Mouse (Mus musculus): ENCODE measurements around the gene 4930486L24Rik. TPM values are rescaled to one million over a fixed set of nuclear protein-coding genes. Genes with fewer than 3 reads are reported as not detected.

Gene 4930486L24Rik
- total and polyA plus RNA-seq, 3 experiments = not detected

DNA sequence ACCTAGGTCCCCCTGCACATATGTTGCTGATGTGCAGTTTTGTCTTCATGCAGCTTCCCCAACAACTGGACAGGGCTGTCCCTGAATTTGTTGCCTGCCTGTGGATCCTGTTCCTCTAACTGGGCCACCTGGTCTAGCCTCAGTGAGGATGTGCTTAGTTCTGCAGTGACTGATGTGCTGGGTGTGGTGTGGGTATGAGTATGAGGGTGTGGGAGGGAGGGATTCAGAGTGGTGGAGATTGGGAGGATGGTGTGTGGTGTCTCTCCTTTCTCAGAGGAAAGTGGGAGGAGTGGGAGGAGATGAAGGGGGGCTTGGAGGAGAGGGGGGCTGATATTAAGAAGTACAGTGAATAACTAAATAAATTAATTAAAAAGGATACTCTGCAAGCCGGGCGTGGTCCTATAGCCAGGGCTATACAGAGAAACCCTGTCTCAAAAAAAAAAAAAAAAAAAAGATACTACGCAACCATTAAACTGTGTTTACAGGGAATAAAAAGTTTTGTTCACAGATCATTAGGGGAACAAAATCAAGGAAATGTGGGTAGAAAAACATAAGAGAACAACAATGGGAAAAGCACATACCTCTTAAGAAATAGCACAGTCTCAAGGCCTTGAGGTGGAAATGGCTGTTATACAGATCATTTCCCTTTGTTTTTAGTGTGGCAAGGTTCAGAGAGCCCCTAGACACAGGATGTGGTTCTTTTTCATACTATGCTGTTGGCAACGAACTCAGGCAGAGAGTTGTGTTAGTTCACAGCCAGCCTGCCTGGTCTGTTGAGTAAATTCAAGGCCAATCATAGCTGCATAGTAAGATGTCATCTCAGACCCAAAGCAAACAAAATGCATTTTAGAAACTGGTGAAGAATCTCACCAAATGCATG, 15.8 kb downstream of the 4930486L24Rik start:
- no peaks in the 10 kb centered on the region for H3K36me3 ChIP-seq (replicated peaks)
- ATAC-seq (ENCODE audit: extremely low read depth, insufficient number of reproducible peaks, low FRiP score, poor library complexity, severe bottlenecking) = no peak
- no peak overlapping the region for H3K4me3 ChIP-seq (ENCODE audit: low read depth, low read length)
- no peak for DNase-seq (ENCODE audit: low spot score)
- TF ChIP-seq TAL1 (conservative IDR thresholded peaks at IDR 0.05; ENCODE audit: low read depth, low read length) = no peak
- no peak for TF ChIP-seq GATA1 (IDR thresholded peaks at IDR 0.05; ENCODE audit: borderline replicate concordance, low read length)
- no peak for TF ChIP-seq POLR2AphosphoS5 (IDR thresholded peaks at IDR 0.05; ENCODE audit: insufficient replicate concordance, low read depth, low read length)
- no peak for TF ChIP-seq GATA2 (IDR thresholded peaks at IDR 0.05; ENCODE audit: borderline replicate concordance, low read depth, low read length)
- TF ChIP-seq CTCF (IDR thresholded peaks at IDR 0.05; ENCODE audit: low read depth, low read length) = no peak
- peaks cover 12% of the 10 kb centered on the region for H3K9me3 ChIP-seq (replicated peaks)
- H3K27me3 ChIP-seq (ENCODE audit: insufficient read depth, low read length) = no peaks in the 10 kb centered on the region
- H3K4me1 ChIP-seq (ENCODE audit: insufficient read depth, low read depth, low read length) = no peaks in the 10 kb centered on the region

DNA sequence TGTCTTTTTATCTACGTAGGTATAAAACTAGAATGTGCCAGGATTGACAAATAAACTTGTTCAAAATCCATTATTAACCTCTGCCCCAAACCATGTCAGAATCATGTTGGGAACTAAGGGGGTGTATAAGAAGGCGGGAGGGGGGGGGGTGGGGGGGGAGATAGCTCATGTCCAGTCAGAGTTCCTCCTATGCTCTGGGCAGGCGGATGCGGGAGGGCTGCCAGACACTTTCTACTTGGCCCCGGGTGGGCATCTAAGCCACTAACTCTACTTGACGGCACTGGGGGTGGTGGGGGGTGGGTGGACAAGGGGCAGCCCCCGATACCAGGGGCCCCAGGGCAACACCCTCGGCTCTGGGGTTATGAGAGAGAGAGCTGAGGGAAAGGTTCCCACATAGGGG, 21.1 kb downstream of the 4930486L24Rik start:
- DNase-seq (ENCODE audit: low spot score) = no peak
- no peak for TF ChIP-seq CTCF (IDR thresholded peaks at IDR 0.05; ENCODE audit: low read depth, low read length)
- TF ChIP-seq TAL1 (conservative IDR thresholded peaks at IDR 0.05; ENCODE audit: low read depth, low read length) = no peak
- no peak for TF ChIP-seq POLR2AphosphoS5 (IDR thresholded peaks at IDR 0.05; ENCODE audit: insufficient replicate concordance, low read depth, low read length)
- TF ChIP-seq GATA1 (IDR thresholded peaks at IDR 0.05; ENCODE audit: borderline replicate concordance, low read length) = no peak
- TF ChIP-seq GATA2 (IDR thresholded peaks at IDR 0.05; ENCODE audit: borderline replicate concordance, low read depth, low read length) = no peak
- H3K4me1 ChIP-seq (ENCODE audit: insufficient read depth, low read depth, low read length) = no peaks in the 10 kb centered on the region
- peaks cover 17% of the 10 kb centered on the region for H3K9me3 ChIP-seq (replicated peaks)
- ATAC-seq (ENCODE audit: extremely low read depth, insufficient number of reproducible peaks, low FRiP score, poor library complexity, severe bottlenecking) = no peak
- H3K27me3 ChIP-seq (ENCODE audit: insufficient read depth, low read length) = no peaks in the 10 kb centered on the region
- H3K36me3 ChIP-seq (replicated peaks) = no peaks in the 10 kb centered on the region
- no peak overlapping the region for H3K4me3 ChIP-seq (ENCODE audit: low read depth, low read length)

DNA sequence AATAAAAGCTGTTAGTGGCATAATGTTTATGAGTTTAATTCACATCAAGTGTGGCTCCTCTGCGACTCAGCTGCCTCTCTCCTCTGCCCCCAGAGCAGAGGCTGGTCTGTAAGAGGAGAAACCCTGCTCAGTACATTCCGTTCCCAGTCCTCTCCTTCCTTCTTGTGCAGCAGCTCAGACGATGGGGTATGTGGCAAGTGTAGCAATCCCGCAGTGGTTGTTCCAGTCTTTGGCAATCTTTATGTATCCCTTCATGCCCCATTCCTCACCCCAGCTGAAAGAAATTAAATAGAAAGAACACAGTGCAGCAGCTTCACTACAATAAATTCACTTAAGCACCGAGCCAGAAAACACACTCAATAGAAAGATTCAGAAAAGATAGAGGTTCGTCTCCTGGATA, 21.6 kb downstream of the 4930486L24Rik start:
- TF ChIP-seq GATA1 (IDR thresholded peaks at IDR 0.05; ENCODE audit: borderline replicate concordance, low read length) (no peak), POLR2AphosphoS5 (IDR thresholded peaks at IDR 0.05; ENCODE audit: insufficient replicate concordance, low read depth, low read length) (no peak), GATA2 (IDR thresholded peaks at IDR 0.05; ENCODE audit: borderline replicate concordance, low read depth, low read length) (no peak), TAL1 (conservative IDR thresholded peaks at IDR 0.05; ENCODE audit: low read depth, low read length) (no peak), CTCF (IDR thresholded peaks at IDR 0.05; ENCODE audit: low read depth, low read length) (no peak)
- Histone ChIP-seq H3K27me3 (ENCODE audit: insufficient read depth, low read length) (no peaks in the 10 kb centered on the region), H3K4me3 (ENCODE audit: low read depth, low read length) (no peak overlapping the region), H3K36me3 (replicated peaks) (no peaks in the 10 kb centered on the region), H3K4me1 (ENCODE audit: insufficient read depth, low read depth, low read length) (no peaks in the 10 kb centered on the region), H3K9me3 (replicated peaks) (peaks cover 13% of the 10 kb centered on the region)
- ATAC-seq (ENCODE audit: extremely low read depth, insufficient number of reproducible peaks, low FRiP score, poor library complexity, severe bottlenecking) = no peak
- no peak for DNase-seq (ENCODE audit: low spot score)

DNA sequence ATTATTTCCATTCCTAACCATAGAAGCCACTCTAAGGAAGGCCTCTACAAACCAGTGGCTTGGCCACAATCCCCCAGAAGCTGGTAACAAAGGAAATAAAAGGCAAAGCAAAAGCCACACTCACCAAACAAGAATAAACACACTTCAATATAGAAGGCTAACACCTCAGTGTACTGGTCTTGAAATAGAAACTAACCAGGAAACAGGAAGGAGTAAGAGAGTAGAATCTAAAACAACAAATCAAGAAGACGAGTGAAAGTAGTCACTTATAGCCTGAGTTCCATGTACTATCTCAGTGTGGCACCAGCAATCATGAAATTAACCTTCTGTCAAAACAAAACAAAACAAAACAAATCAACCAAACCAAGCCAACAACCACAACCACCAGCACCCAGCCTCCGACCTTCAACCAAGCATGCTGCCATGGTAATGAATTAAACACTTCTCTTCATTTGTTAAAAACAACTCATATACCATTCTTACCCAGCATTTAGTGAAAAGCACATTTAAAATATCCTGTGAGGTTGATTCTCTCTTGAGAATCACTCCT, 24.8 kb downstream of the 4930486L24Rik start:
- H3K9me3 ChIP-seq (replicated peaks) = peaks cover 10% of the 10 kb centered on the region
- TF ChIP-seq TAL1 (conservative IDR thresholded peaks at IDR 0.05; ENCODE audit: low read depth, low read length) (no peak), GATA2 (IDR thresholded peaks at IDR 0.05; ENCODE audit: borderline replicate concordance, low read depth, low read length) (no peak)
- no peaks in the 10 kb centered on the region for H3K36me3 ChIP-seq (replicated peaks)
- H3K4me1 ChIP-seq (ENCODE audit: insufficient read depth, low read depth, low read length) = no peaks in the 10 kb centered on the region
- no peak overlapping the region for H3K4me3 ChIP-seq (ENCODE audit: low read depth, low read length)
- DNase-seq (ENCODE audit: low spot score) = no peak
- no peaks in the 10 kb centered on the region for H3K27me3 ChIP-seq (ENCODE audit: insufficient read depth, low read length)
- no peak for ATAC-seq (ENCODE audit: extremely low read depth, insufficient number of reproducible peaks, low FRiP score, poor library complexity, severe bottlenecking)

DNA sequence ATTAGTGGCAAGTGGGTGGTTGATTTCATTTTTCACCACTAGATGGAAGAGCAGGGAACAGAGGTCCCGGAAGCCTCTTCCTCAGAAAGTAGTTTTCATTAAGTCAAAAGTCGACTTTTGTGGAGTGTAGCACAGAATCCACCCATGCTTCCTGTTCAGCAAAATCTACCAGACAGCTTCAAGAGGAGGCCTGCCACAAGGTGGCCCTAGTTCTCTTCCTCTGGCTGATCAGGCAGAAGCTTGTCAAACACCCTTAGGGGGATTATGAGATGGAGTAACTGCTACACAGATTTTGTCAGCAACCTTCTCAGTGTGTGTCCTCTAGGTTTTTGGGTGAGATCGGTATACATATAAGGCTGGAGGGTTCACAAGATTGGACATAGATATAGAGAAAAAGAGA, 38.2 kb downstream of the 4930486L24Rik start:
- TF ChIP-seq GATA1 (IDR thresholded peaks at IDR 0.05; ENCODE audit: borderline replicate concordance, low read length) = no peak
- TF ChIP-seq GATA2 (IDR thresholded peaks at IDR 0.05; ENCODE audit: borderline replicate concordance, low read depth, low read length) = no peak
- no peak for TF ChIP-seq POLR2AphosphoS5 (IDR thresholded peaks at IDR 0.05; ENCODE audit: insufficient replicate concordance, low read depth, low read length)
- TF ChIP-seq TAL1 (conservative IDR thresholded peaks at IDR 0.05; ENCODE audit: low read depth, low read length) = no peak
- TF ChIP-seq CTCF (IDR thresholded peaks at IDR 0.05; ENCODE audit: low read depth, low read length) = no peak
- ATAC-seq (ENCODE audit: extremely low read depth, insufficient number of reproducible peaks, low FRiP score, poor library complexity, severe bottlenecking) (no peak), DNase-seq (ENCODE audit: low spot score) (no peak)
- Histone ChIP-seq H3K36me3 (replicated peaks) (no peaks in the 10 kb centered on the region), H3K4me3 (ENCODE audit: low read depth, low read length) (no peak overlapping the region), H3K4me1 (ENCODE audit: insufficient read depth, low read depth, low read length) (no peaks in the 10 kb centered on the region), H3K27me3 (ENCODE audit: insufficient read depth, low read length) (no peaks in the 10 kb centered on the region), H3K9me3 (replicated peaks) (peaks cover 8% of the 10 kb centered on the region)

DNA sequence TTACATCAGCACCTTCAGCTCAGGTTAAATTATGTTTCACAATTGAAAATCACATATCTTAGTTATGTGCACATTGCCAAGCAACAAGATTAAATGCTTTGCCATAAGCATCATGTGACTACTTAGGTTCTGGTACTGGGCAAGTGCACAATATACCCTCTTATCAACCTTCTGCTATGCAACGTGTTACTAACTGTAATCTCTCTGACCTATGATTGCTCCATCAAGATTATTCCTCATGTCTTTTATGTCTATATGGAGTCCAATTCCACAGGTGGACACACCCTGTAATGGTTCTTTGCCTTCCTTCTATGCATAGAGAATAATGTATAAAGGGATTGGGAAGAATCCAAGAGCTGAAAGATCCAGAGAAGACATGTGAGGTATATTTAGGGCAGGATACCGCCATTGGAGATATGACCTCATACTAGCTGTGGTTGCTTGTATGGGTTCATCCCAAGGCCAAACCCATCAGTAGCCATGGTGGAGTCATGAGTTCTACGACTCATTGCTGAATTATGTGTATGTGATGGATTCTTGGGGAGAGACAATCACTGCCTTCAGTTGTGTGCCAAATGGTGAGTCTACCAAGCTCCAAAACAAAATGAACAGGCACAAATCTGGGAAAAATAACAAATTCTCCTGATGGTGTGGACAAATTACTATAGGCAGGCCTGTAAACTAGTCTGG, 43.6 kb downstream of the 4930486L24Rik start:
- Histone ChIP-seq H3K4me3 (ENCODE audit: low read depth, low read length) (no peak overlapping the region), H3K27me3 (ENCODE audit: insufficient read depth, low read length) (no peaks in the 10 kb centered on the region), H3K4me1 (ENCODE audit: insufficient read depth, low read depth, low read length) (no peaks in the 10 kb centered on the region), H3K9me3 (replicated peaks) (peaks cover 18% of the 10 kb centered on the region), H3K36me3 (replicated peaks) (no peaks in the 10 kb centered on the region)
- DNase-seq (ENCODE audit: low spot score) (no peak), ATAC-seq (ENCODE audit: extremely low read depth, insufficient number of reproducible peaks, low FRiP score, poor library complexity, severe bottlenecking) (no peak)
- TF ChIP-seq GATA1 (IDR thresholded peaks at IDR 0.05; ENCODE audit: borderline replicate concordance, low read length) = no peak
- TF ChIP-seq CTCF (IDR thresholded peaks at IDR 0.05; ENCODE audit: low read depth, low read length) = no peak
- TF ChIP-seq GATA2 (IDR thresholded peaks at IDR 0.05; ENCODE audit: borderline replicate concordance, low read depth, low read length) = no peak
- no peak for TF ChIP-seq POLR2AphosphoS5 (IDR thresholded peaks at IDR 0.05; ENCODE audit: insufficient replicate concordance, low read depth, low read length)
- TF ChIP-seq TAL1 (conservative IDR thresholded peaks at IDR 0.05; ENCODE audit: low read depth, low read length) = no peak
